Mouse (Mus musculus): Measurements from ENCODE around the gene Rasgrf2.

DNA sequence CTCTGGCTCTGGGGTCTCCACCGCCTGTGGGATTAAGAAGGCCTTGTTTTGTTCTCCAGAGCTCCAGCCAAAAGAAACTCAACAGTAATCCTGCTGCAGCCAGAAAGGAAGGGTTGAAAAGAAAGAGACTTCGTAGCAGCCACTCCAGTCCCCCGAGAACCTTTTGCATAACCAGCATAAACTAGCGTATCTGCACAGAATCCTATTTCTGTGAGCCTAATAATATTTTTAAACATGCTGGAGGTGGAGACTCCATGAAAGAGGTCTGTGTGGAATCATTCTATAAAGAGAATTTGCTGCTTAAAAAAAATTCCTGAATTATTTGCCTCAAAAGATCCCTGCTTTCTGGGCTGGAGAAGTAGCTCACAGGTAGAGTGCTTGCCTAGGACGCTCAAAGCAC lies 103.5 kb downstream of the Rasgrf2 start:
- TF ChIP-seq CTCF (IDR thresholded peaks at IDR 0.05; ENCODE audit: insufficient read depth, low read depth, low read length) (no peak), POLR2A (IDR thresholded peaks at IDR 0.05; ENCODE audit: insufficient read depth, low read depth, low read length) (no peak)
